Mouse (Mus musculus): Measurements from ENCODE around the gene Atrn. TPM values are rescaled to one million over a fixed set of nuclear protein-coding genes. Genes with fewer than 3 reads are reported as not detected.
A peak's percentile ranks its signal among the peaks of the same experiment; 100 is the strongest.

Atrn gene
- polyA plus RNA-seq, 1 experiment: 6.2 TPM

GRCm38 (mm10) chr2:131046025-131046424, 139.7 kb downstream of the Atrn start:
- 56% methylated on average over 2 of the region's 2 CpGs for WGBS
- Histone ChIP-seq H3K4me3 (replicated peaks; ENCODE audit: control insufficient read depth, low read depth, low read length) (no peak overlapping the region), H3K27ac (ENCODE audit: control insufficient read depth, insufficient read depth, low read depth, low read length, poor library complexity) (no peak overlapping the region), H3K4me1 (ENCODE audit: control insufficient read depth, insufficient read depth, low read length) (peaks cover 2% of the 10 kb centered on the region; the same call in 1 of the 2 replicates)
- no peak for TF ChIP-seq CTCF (IDR thresholded peaks at IDR 0.05; ENCODE audit: control insufficient read depth, insufficient read depth, low read length)
- no peak for TF ChIP-seq POLR2A (IDR thresholded peaks at IDR 0.05; ENCODE audit: borderline replicate concordance, control insufficient read depth, low read depth, low read length)

- TF ChIP-seq POLR2A (IDR thresholded peaks at IDR 0.05; ENCODE audit: borderline replicate concordance, control insufficient read depth, low read depth, low read length) (no peak), CTCF (IDR thresholded peaks at IDR 0.05; ENCODE audit: control insufficient read depth, insufficient read depth, low read length) (no peak)
- peak overlapping the region; percentile 44 for H3K27ac ChIP-seq (ENCODE audit: control insufficient read depth, insufficient read depth, low read depth, low read length, poor library complexity)
- H3K4me1 ChIP-seq (ENCODE audit: control insufficient read depth, insufficient read depth, low read length): peaks cover 1% of the 10 kb centered on the region; the same call in 1 of the 2 replicates
- no peak overlapping the region for H3K4me3 ChIP-seq (replicated peaks; ENCODE audit: control insufficient read depth, low read depth, low read length)
- 71% methylated on average over 5 of the region's 5 CpGs for WGBS
These were observed 145.7 kb downstream of the Atrn start for GRCm38 (mm10) chr2:131052043-131052442.

DNA sequence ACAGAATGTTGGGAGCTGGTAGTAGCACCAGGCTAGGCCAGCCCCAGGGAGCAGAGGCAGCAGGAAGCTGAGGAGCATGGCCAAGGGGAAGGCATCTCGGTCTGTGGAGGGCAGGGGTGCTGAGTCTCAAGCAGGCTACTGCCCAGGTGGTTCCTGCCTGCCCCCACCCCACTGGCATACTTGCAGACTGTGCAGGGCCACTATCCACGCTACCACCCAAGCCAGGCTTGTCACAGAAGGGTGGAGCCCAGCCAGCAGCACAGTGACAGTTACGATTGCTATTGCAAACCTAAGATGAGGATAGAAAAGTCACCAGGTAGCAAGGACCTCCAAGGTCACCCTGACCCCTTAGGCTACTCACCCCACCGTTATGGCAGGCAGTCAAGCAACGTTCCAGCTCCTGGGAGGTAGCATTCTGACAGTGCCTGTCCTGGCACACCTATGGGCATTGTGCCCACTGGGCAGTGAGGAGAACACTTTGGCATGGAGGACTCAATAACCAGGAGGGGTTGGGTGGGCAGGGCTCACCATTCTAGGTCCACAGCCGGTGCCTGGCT, 146.6 kb downstream of the Atrn start:
- H3K4me1 ChIP-seq (ENCODE audit: control insufficient read depth, insufficient read depth, low read length): peaks cover 1% of the 10 kb centered on the region; the same call in 1 of the 2 replicates

DNA sequence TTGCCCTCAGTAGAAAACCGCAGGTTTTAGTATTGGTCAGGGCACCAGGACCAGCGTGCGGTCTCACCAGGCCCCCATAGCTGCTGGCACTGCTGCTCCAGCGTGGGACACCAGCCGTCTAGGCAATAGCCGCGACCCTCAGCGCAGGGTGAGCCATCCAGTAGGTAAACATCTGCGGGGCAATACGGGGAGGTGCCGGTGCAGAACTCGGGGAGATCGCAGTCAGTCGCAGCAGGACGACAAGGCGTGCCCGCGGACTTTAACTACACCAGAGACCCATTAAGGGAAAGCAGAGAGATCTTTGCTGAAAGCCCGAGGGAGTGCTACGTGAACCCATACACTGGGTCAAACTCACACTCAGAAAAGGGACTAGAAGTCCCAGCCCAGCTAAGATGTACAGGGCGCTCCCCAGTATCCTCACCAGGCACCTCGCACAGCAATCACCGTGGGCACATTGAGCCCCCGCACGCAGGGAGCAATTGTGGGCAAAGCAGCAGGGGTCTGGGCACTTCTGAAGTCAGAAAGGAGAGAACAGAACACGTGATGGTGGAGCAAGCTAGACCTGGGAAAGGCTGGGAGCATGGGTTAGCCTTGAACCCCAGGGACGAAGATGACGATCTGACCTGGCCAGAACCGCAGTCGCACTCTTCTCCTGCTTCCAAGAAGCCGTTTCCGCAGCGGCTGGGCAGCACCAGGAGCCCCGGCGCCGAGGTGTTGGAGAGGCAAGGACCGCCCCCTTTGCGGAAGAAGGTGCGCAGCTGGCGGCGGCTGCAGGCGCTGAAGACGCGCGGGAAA, 147.8 kb downstream of the Atrn start:
- 2% methylated on average over 45 of the region's 45 CpGs for WGBS
- Histone ChIP-seq H3K4me1 (ENCODE audit: control insufficient read depth, insufficient read depth, low read length) (peaks cover 1% of the 10 kb centered on the region; the same call in 1 of the 2 replicates), H3K4me3 (replicated peaks; ENCODE audit: control insufficient read depth, low read depth, low read length) (peak overlapping the region; percentile 55), H3K27ac (ENCODE audit: control insufficient read depth, insufficient read depth, low read depth, low read length, poor library complexity) (peak overlapping the region; percentile 30)
- TF ChIP-seq POLR2A (IDR thresholded peaks at IDR 0.05; ENCODE audit: borderline replicate concordance, control insufficient read depth, low read depth, low read length): peak; percentile 19; the same call in 1 of the 2 replicates
- TF ChIP-seq CTCF (IDR thresholded peaks at IDR 0.05; ENCODE audit: control insufficient read depth, insufficient read depth, low read length): no peak

More for the DNA sequence above, 146.6 kb downstream of the Atrn start:
- TF ChIP-seq CTCF (IDR thresholded peaks at IDR 0.05; ENCODE audit: control insufficient read depth, insufficient read depth, low read length) (0 out of 2 replicates have a peak, but pooled peaks have one; percentile 11), POLR2A (IDR thresholded peaks at IDR 0.05; ENCODE audit: borderline replicate concordance, control insufficient read depth, low read depth, low read length) (peak; percentile 62; the same call in 1 of the 2 replicates)
- WGBS: 51% methylated on average over 6 of the region's 6 CpGs
- peak overlapping the region; percentile 54 for H3K4me3 ChIP-seq (replicated peaks; ENCODE audit: control insufficient read depth, low read depth, low read length)
- H3K27ac ChIP-seq (ENCODE audit: control insufficient read depth, insufficient read depth, low read depth, low read length, poor library complexity): peak overlapping the region; percentile 44

DNA sequence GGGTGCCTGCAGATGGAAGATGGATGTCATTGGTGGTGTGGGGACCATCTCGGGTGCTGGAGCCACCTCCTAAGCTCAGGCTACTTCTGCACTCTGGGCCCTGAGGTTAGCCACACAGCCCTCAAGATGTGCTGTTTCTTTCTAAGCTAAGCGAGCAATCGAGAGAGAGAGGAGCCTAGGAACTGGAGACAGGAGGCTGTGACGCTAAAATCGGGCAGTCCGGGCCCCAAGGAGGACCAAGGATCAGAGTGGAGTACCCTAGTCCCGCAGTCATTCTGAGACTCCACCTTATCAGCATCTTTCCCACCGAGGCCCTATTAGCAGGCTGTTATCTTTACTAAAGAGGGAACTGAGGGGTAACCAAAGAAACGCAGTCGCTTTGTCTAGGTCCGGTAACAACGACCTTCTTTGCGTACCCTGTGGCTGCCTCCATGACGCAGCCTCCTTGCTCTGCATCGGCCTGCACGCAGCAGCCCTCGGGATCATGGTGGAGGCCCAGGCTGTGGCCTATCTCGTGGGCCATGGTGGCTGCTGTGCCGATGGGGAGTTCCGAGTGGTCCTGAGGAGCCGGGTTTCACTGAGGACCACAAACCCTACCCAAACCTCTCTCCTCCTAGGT, 148.5 kb downstream of the Atrn start:
- TF ChIP-seq POLR2A (IDR thresholded peaks at IDR 0.05; ENCODE audit: borderline replicate concordance, control insufficient read depth, low read depth, low read length) (no peak; the same call in 1 of the 2 replicates), CTCF (IDR thresholded peaks at IDR 0.05; ENCODE audit: control insufficient read depth, insufficient read depth, low read length) (no peak)
- Histone ChIP-seq H3K4me1 (ENCODE audit: control insufficient read depth, insufficient read depth, low read length) (peaks cover 1% of the 10 kb centered on the region; the same call in 1 of the 2 replicates), H3K4me3 (replicated peaks; ENCODE audit: control insufficient read depth, low read depth, low read length) (peak overlapping the region; percentile 59), H3K27ac (ENCODE audit: control insufficient read depth, insufficient read depth, low read depth, low read length, poor library complexity) (peak overlapping the region; percentile 30)
- 5% methylated on average over 21 of the region's 21 CpGs for WGBS

DNA sequence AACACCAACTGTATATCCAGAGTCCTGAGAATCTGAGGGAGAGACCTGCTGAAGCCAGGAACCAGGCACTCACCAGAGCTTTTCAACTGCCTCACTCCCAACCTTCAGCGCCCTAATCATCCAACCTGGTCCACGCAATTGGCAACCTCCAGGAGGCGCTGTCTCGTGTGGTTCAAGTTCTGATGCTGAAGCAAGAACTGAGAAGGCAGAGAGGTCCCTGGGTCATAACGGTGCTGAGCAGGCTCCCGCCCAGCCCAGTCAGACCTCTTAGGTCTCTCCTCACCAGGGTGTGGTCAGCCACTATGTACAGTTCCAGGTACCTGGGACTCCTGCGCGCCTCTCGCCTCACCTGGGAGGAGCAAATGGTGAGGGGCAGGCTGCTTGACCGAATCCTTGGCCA, 149.3 kb downstream of the Atrn start:
- WGBS: 10% methylated on average over 10 of the region's 10 CpGs
- Histone ChIP-seq H3K4me3 (replicated peaks; ENCODE audit: control insufficient read depth, low read depth, low read length) (peak overlapping the region; percentile 59), H3K4me1 (ENCODE audit: control insufficient read depth, insufficient read depth, low read length) (peaks cover 1% of the 10 kb centered on the region; the same call in 1 of the 2 replicates), H3K27ac (ENCODE audit: control insufficient read depth, insufficient read depth, low read depth, low read length, poor library complexity) (peak overlapping the region; percentile 26)
- TF ChIP-seq POLR2A (IDR thresholded peaks at IDR 0.05; ENCODE audit: borderline replicate concordance, control insufficient read depth, low read depth, low read length) (no peak), CTCF (IDR thresholded peaks at IDR 0.05; ENCODE audit: control insufficient read depth, insufficient read depth, low read length) (peak; percentile 78)

- Histone ChIP-seq H3K4me3 (replicated peaks; ENCODE audit: control insufficient read depth, low read depth, low read length) (no peak overlapping the region), H3K4me1 (ENCODE audit: control insufficient read depth, insufficient read depth, low read length) (peaks cover 1% of the 10 kb centered on the region; the same call in 1 of the 2 replicates), H3K27ac (ENCODE audit: control insufficient read depth, insufficient read depth, low read depth, low read length, poor library complexity) (no peak overlapping the region)
- WGBS: 2% methylated on average over 10 of the region's 10 CpGs
- peak; percentile 49 for TF ChIP-seq CTCF (IDR thresholded peaks at IDR 0.05; ENCODE audit: control insufficient read depth, insufficient read depth, low read length)
- no peak for TF ChIP-seq POLR2A (IDR thresholded peaks at IDR 0.05; ENCODE audit: borderline replicate concordance, control insufficient read depth, low read depth, low read length)
These were observed 149.9 kb downstream of the Atrn start for GRCm38 (mm10) chr2:131056191-131056590.

DNA sequence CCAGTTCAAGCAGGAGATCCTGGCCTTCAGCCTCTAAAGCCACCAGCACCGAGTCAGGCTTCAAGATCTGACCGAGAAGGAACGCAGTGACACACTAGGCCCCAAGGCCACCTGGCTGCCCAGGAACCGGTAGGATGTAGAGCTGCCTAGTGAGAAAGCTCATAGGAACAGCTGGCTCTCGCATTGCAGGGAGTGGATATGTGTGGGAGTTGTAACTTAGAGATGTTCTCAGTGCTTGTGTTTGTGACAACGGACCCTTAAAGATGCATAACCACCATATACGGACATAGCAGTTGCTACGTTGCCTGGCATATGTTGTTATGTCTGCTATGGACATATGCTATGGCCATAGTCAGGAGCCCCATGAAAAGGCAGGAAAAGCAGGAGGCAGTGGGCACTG, 152.4 kb downstream of the Atrn start:
- 90% methylated on average over 8 of the region's 8 CpGs for WGBS
- no peak overlapping the region for H3K27ac ChIP-seq (ENCODE audit: control insufficient read depth, insufficient read depth, low read depth, low read length, poor library complexity)
- no peaks in the 10 kb centered on the region for H3K4me1 ChIP-seq (ENCODE audit: control insufficient read depth, insufficient read depth, low read length)
- TF ChIP-seq POLR2A (IDR thresholded peaks at IDR 0.05; ENCODE audit: borderline replicate concordance, control insufficient read depth, low read depth, low read length): no peak
- TF ChIP-seq CTCF (IDR thresholded peaks at IDR 0.05; ENCODE audit: control insufficient read depth, insufficient read depth, low read length): no peak
- no peak overlapping the region for H3K4me3 ChIP-seq (replicated peaks; ENCODE audit: control insufficient read depth, low read depth, low read length)
